Comparison of ENCODE assay signal across 8 mouse cellular contexts in the genomic region with DNA sequence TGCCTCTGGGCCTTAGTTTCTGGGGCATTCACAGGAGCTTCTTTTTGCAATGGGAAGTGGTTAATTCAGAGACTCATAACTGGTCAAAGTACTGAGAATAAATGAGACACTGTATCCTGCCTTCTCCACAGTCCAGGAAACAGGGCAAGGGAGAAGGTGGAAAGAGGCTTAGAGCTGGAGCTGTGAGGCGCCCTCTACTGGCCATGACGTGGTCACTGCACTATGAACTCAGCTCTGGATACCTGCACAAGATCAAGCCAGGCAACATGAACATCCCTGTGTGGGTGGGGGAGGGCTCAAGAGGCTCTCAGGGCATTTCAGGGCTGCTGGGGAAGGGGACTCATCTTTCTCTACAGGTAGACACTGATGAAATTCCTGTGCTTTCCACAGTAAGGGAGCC. TPM values are rescaled to one million over a fixed set of nuclear protein-coding genes. Genes with fewer than 3 reads are reported as not detected.
A peak's percentile ranks its signal among the peaks of the same experiment; 100 is the strongest.
DNase-seq lines count a peak whose midpoint lies in the region; ATAC-seq and TF ChIP-seq lines count a peak whose summit lies in the region.

No protein-coding gene starts in this region.

- no peak; the same call in 1 of the 2 replicates for TF ChIP-seq RAD21 in MEL (IDR thresholded peaks at IDR 0.05; ENCODE audit: low read depth, low read length)

- TF ChIP-seq CTCF in MEL (IDR thresholded peaks at IDR 0.05 in 2 of 3, conservative IDR thresholded peaks at IDR 0.05 in 1 of 3; ENCODE audit: control insufficient read depth in 1 of 3, insufficient read depth in 1 of 3, low read depth in 2 of 3, low read length in 3 of 3, poor library complexity in 1 of 3, severe bottlenecking in 1 of 3) = peak; percentile 60 to 82 (median 75)

- H3K4me1 ChIP-seq in kidney, embryonic 15.5 days = no peaks in the 10 kb centered on the region
- peaks cover 0 to 3% of the 10 kb centered on the region in 2 experiments for H3K4me1 ChIP-seq in MEL (ENCODE audit: control insufficient read depth in 1 of 2, insufficient read depth in 2 of 2, low read length in 2 of 2)
- no peaks in the 10 kb centered on the region for H3K4me1 ChIP-seq in liver, embryonic 12.5 days
- no peaks in the 10 kb centered on the region for H3K4me1 ChIP-seq in midbrain, embryonic 14.5 days (ENCODE audit: control insufficient read depth, insufficient read depth, low read length)

- peak; percentile 16 for DNase-seq in kidney, adult 18-20 months
- peak; percentile 58 for DNase-seq in MEL (ENCODE audit: low read depth, low spot score)
- DNase-seq in c-Kit-positive CD71-positive TER-119-positive erythroid progenitor cells, embryonic 14.5 days (ENCODE audit: low spot score) = peak; percentile 23
- peak; percentile 41 for DNase-seq in thymus, postnatal 4 days
- DNase-seq in urinary bladder, adult 2 months (ENCODE audit: low spot score) = no peak
- no peak for DNase-seq in midbrain, embryonic 14.5 days

- no peak overlapping the region for H3K9ac ChIP-seq in kidney, embryonic 15.5 days
- no peak overlapping the region for H3K9ac ChIP-seq in MEL (ENCODE audit: control insufficient read depth, low read depth, low read length, poor library complexity, severe bottlenecking)
- no peak overlapping the region for H3K9ac ChIP-seq in liver, embryonic 12.5 days
- no peak overlapping the region for H3K9ac ChIP-seq in midbrain, embryonic 14.5 days (replicated peaks; ENCODE audit: low read length)

- H3K4me2 ChIP-seq in kidney, embryonic 15.5 days = no peak overlapping the region
- H3K4me2 ChIP-seq in liver, embryonic 12.5 days = no peak overlapping the region
- no peak overlapping the region for H3K4me2 ChIP-seq in midbrain, embryonic 14.5 days (ENCODE audit: low read length)

- no peaks in the 10 kb centered on the region for H3K9me3 ChIP-seq in kidney, embryonic 15.5 days (replicated peaks)
- no peaks in the 10 kb centered on the region for H3K9me3 ChIP-seq in MEL (replicated peaks; ENCODE audit: insufficient read depth, low read length)
- no peaks in the 10 kb centered on the region for H3K9me3 ChIP-seq in liver, embryonic 12.5 days (replicated peaks)
- H3K9me3 ChIP-seq in midbrain, embryonic 14.5 days (ENCODE audit: control insufficient read depth, low read length) = no peaks in the 10 kb centered on the region

- no peak overlapping the region for H3K27ac ChIP-seq in kidney, embryonic 15.5 days
- H3K27ac ChIP-seq in MEL (ENCODE audit: control insufficient read depth, low read depth, low read length) = no peak overlapping the region
- no peak overlapping the region for H3K27ac ChIP-seq in liver, embryonic 12.5 days
- H3K27ac ChIP-seq in midbrain, embryonic 14.5 days (replicated peaks; ENCODE audit: low read depth, low read length) = no peak overlapping the region

- no peaks in the 10 kb centered on the region for H3K36me3 ChIP-seq in kidney, embryonic 15.5 days
- peaks cover 0 to 2% of the 10 kb centered on the region in 2 experiments; a peak in 1 of 4 replicates for H3K36me3 ChIP-seq in MEL (ENCODE audit: control insufficient read depth in 1 of 2, insufficient read depth in 2 of 2, low read length in 2 of 2)
- no peaks in the 10 kb centered on the region for H3K36me3 ChIP-seq in liver, embryonic 12.5 days
- H3K36me3 ChIP-seq in midbrain, embryonic 14.5 days (ENCODE audit: control insufficient read depth, insufficient read depth, low read length) = no peaks in the 10 kb centered on the region

- no peaks in the 10 kb centered on the region for H3K79me2 ChIP-seq in MEL (ENCODE audit: control insufficient read depth, insufficient read depth, low read length, poor library complexity)

- H3K27me3 ChIP-seq in kidney, embryonic 15.5 days = no peaks in the 10 kb centered on the region
- no peaks in the 10 kb centered on the region for H3K27me3 ChIP-seq in MEL (ENCODE audit: control insufficient read depth in 1 of 2, insufficient read depth in 2 of 2, low read length in 2 of 2)
- H3K27me3 ChIP-seq in liver, embryonic 12.5 days (replicated peaks) = no peaks in the 10 kb centered on the region
- no peaks in the 10 kb centered on the region for H3K27me3 ChIP-seq in midbrain, embryonic 14.5 days (ENCODE audit: control insufficient read depth, insufficient read depth, low read length)

- TF ChIP-seq POLR2A in MEL (IDR thresholded peaks at IDR 0.05; ENCODE audit: control insufficient read depth in 1 of 2, insufficient read depth in 1 of 2, low read depth in 1 of 2, low read length in 2 of 2, poor library complexity in 1 of 2) = no peak

- ATAC-seq in kidney, embryonic 15.5 days (replicated peaks; ENCODE audit: low FRiP score) = no peak
- ATAC-seq in liver, embryonic 12.5 days = peak; percentile 32; the same call in 1 of the 2 replicates
- no peak for ATAC-seq in midbrain, embryonic 14.5 days (ENCODE audit: low FRiP score, low TSS enrichment)

- WGBS in kidney, embryonic 15.5 days = 7% methylated on average over 2 of the region's 2 CpGs
- WGBS in liver, embryonic 12.5 days (ENCODE audit: insufficient replicate concordance) = 2% methylated on average over 2 of the region's 2 CpGs
- WGBS in midbrain, embryonic 14.5 days = 2% methylated on average over 2 of the region's 2 CpGs

- no peak overlapping the region for H3K4me3 ChIP-seq in kidney, embryonic 15.5 days (replicated peaks)
- H3K4me3 ChIP-seq in MEL (ENCODE audit: control insufficient read depth in 1 of 2, insufficient read depth in 1 of 2, low read depth in 2 of 2, low read length in 2 of 2) = no peak overlapping the region
- H3K4me3 ChIP-seq in liver, embryonic 12.5 days = no peak overlapping the region
- H3K4me3 ChIP-seq in midbrain, embryonic 14.5 days (replicated peaks; ENCODE audit: low read depth, low read length) = no peak overlapping the region

- no peak for TF ChIP-seq EP300 in MEL (IDR thresholded peaks at IDR 0.05; ENCODE audit: low read depth in 1 of 2, low read length in 2 of 2)

TF ChIP-seq in MEL, 35 proteins besides CTCF, POLR2A, EP300 and RAD21:
- TF ChIP-seq ZC3H11A (IDR thresholded peaks at IDR 0.05; ENCODE audit: low read depth, low read length) (0 out of 2 replicates have a peak, but pooled peaks have one; percentile 5), TAL1 (IDR thresholded peaks at IDR 0.05; ENCODE audit: low read length) (no peak), GATA1 (IDR thresholded peaks at IDR 0.05; ENCODE audit: low read depth, low read length) (no peak), BHLHE40 (IDR thresholded peaks at IDR 0.05; ENCODE audit: borderline replicate concordance, low read depth, low read length) (no peak), NRF1 (IDR thresholded peaks at IDR 0.05; ENCODE audit: insufficient read depth, low read depth, low read length, poor library complexity, severe bottlenecking) (no peak), ZNF384 (IDR thresholded peaks at IDR 0.05; ENCODE audit: low read depth, low read length) (no peak), GABPA (IDR thresholded peaks at IDR 0.05; ENCODE audit: low read depth, low read length) (no peak), POLR2AphosphoS5 (IDR thresholded peaks at IDR 0.05; ENCODE audit: borderline replicate concordance, low read depth, low read length) (no peak), SMC3 (IDR thresholded peaks at IDR 0.05; ENCODE audit: low read depth, low read length) (peak; percentile 42), ZMIZ1 (IDR thresholded peaks at IDR 0.05; ENCODE audit: low read depth, low read length) (no peak), MEF2A (IDR thresholded peaks at IDR 0.05; ENCODE audit: extremely low read depth, insufficient replicate concordance, low read depth, low read length, poor library complexity, severe bottlenecking) (no peak), TBP (IDR thresholded peaks at IDR 0.05; ENCODE audit: low read depth, low read length) (no peak), ETS1 (IDR thresholded peaks at IDR 0.05; ENCODE audit: low read depth, low read length) (no peak), SIN3A (IDR thresholded peaks at IDR 0.05; ENCODE audit: low read length) (no peak)
TF ChIP-seq in MEL: peak in this region for 2.

RNA-seq across cellular contexts. Expression of a gene that starts 7.7 kb away (rescaled TPM):
- polyA plus RNA-seq in kidney, embryonic 15.5 days (2015; fragmentation: Nextera tagmentation; extraction: Ambion mirVana) = 10.4 and 11.4 TPM in 2 replicates
- total RNA-seq in MEL (2012; rRNA removed) = 0.07 and 0.12 TPM in 2 replicates
- polyA plus RNA-seq in MEL (2012; ENCODE audit: insufficient read depth in 1 of 2, insufficient read length in 2 of 2, low read depth in 1 of 2, low replicate concordance in 2 of 2, missing spikeins in 1 of 2) = under 1 TPM in 1 of 2 experiments, not detected in 1; 0.40 TPM
- 3.0 and 3.3 TPM in 2 replicates for polyA plus RNA-seq in liver, embryonic 12.5 days (2016; fragmentation: Nextera tagmentation; extraction: Ambion mirVana)
- polyA plus RNA-seq in urinary bladder, adult 2 months (2012; rRNA removed) = 25.0 and 34.0 TPM in 2 replicates
- 0.18 and 0.25 TPM in 2 replicates for polyA plus RNA-seq in midbrain, embryonic 14.5 days (2014; fragmentation: Nextera tagmentation; extraction: Ambion mirVana)

RNA-seq across cellular contexts. Expression of a gene that starts 33.0 kb away (rescaled TPM):
- 92.7 and 104 TPM in 2 replicates for polyA plus RNA-seq in kidney, embryonic 15.5 days (2015; fragmentation: Nextera tagmentation; extraction: Ambion mirVana)
- total RNA-seq in MEL (2012; rRNA removed) = 33.9 and 39.6 TPM in 2 replicates
- 10 to 100 TPM; 61.9 to 89.2 TPM for polyA plus RNA-seq in MEL (2012; ENCODE audit: insufficient read depth in 1 of 2, insufficient read length in 2 of 2, low read depth in 1 of 2, low replicate concordance in 2 of 2, missing spikeins in 1 of 2)
- polyA plus RNA-seq in liver, embryonic 12.5 days (2016; fragmentation: Nextera tagmentation; extraction: Ambion mirVana) = 88.6 and 88.7 TPM in 2 replicates
- 27.1 and 47.8 TPM in 2 replicates for polyA plus RNA-seq in urinary bladder, adult 2 months (2012; rRNA removed)
- 110 and 119 TPM in 2 replicates for polyA plus RNA-seq in midbrain, embryonic 14.5 days (2014; fragmentation: Nextera tagmentation; extraction: Ambion mirVana)

Comparison
In these comparisons a context has a peak if more than half of its experiments do, and no peak if none do; other contexts are left out.
1. DNase-seq: peak in kidney, adult 18-20 months (single experiment), MEL (single experiment), c-Kit-positive CD71-positive TER-119-positive erythroid progenitor cells, embryonic 14.5 days (single experiment) and thymus, postnatal 4 days (single experiment); none in urinary bladder, adult 2 months (single experiment) and midbrain, embryonic 14.5 days (single experiment).